Mouse (Mus musculus) liver, embryonic 11.5 days (tissue): Measurements from ENCODE around the gene Clec10a. TPM values are rescaled to one million over a fixed set of nuclear protein-coding genes. Genes with fewer than 3 reads are reported as not detected.
"Not testable (repeated sequence)": the region's sequence is repeated elsewhere in the genome, so short reads cannot be mapped to it uniquely, and the experiment has no call there.

ENCODE experiments used
- ATAC-seq: fragments of 200-750 bp; cut with Nextera tagmentation; replicated peaks from 2 replicates; pipeline ENCODE4 v1.8.0; 2017; ENCODE audit warnings: moderate number of reproducible peaks, mild to moderate bottlenecking, moderate TSS enrichment, moderate library complexity; ENCODE audit not compliant: low FRiP score
- DNase-seq: peaks from one replicate; pipeline ENCODE4 v3.0.0-alpha.2; 2017; ENCODE audit warnings: low spot score
- H3K27ac ChIP-seq: fragments of 300-500 bp; sonication (generic); 2 replicates; pipeline ENCODE4 v1.5.1; 2014; ENCODE audit warnings: mild to moderate bottlenecking, low read depth, low read length, control low read depth
- H3K27me3 ChIP-seq: fragments of 300-500 bp; sonication (generic); replicated peaks from 2 replicates; pipeline ENCODE4 v1.6.1; 2014; ENCODE audit warnings: low read length, mixed read lengths; ENCODE audit not compliant: control insufficient read depth, insufficient read depth
- H3K36me3 ChIP-seq: fragments of 300-500 bp; sonication (generic); 2 replicates; pipeline ENCODE4 v1.6.1; 2014; ENCODE audit warnings: mild to moderate bottlenecking, low read length, moderate library complexity, mixed read lengths; ENCODE audit not compliant: control insufficient read depth, insufficient read depth
- H3K4me1 ChIP-seq: fragments of 300-500 bp; sonication (generic); replicated peaks from 2 replicates; pipeline ENCODE4 v1.6.1; 2014; ENCODE audit warnings: low read length, mixed read lengths; ENCODE audit not compliant: control insufficient read depth, insufficient read depth
- H3K4me2 ChIP-seq: fragments of 300-500 bp; sonication (generic); 2 replicates; pipeline ENCODE4 v1.6.1; 2014; ENCODE audit warnings: mild to moderate bottlenecking, control low read depth, moderate library complexity
- H3K4me3 ChIP-seq: fragments of 300-500 bp; sonication (generic); 2 replicates; pipeline ENCODE4 v1.5.1; 2014; ENCODE audit warnings: low read depth, low read length, control low read depth
- H3K9ac ChIP-seq: fragments of 300-500 bp; sonication (generic); 2 replicates; pipeline ENCODE4 v1.6.1; 2014; ENCODE audit warnings: low read depth, low read length, control low read depth
- H3K9me3 ChIP-seq: fragments of 300-500 bp; sonication (generic); 2 replicates; pipeline ENCODE4 v1.6.1; 2016; ENCODE audit warnings: low read length, inconsistent platforms, mixed read lengths; ENCODE audit not compliant: control insufficient read depth
- WGBS: fragments of 180-500 bp; shearing (Covaris S2); extraction: QIAGEN DNeasy Blood & Tissue Kit; methylation state at CpG from one replicate; pipeline ENCODE4 v1.1.7; 2014; 5-methylcytosine and 5-hydroxymethylcytosine counted together
- polyA plus RNA-seq: library from polyadenylated mRNA; unstranded; fragments of >200 nt; fragmentation: Nextera tagmentation; extraction: Ambion mirVana; gene quantifications from 2 replicates; pipeline ENCODE4 v1.2.1, GENCODE M21; 2014

Gene Clec10a
- polyA plus RNA-seq, 1 experiment from 2014 or later, result 0.41 TPM

- ATAC-seq (no peak), DNase-seq (no peak)
- 58% methylated on average over 3 of the region's 3 CpGs for WGBS
- H3K36me3 ChIP-seq, result no peaks in the 10 kb centered on the region
- H3K9me3 ChIP-seq, result no peaks in the 10 kb centered on the region
- no peak overlapping the region for H3K9ac ChIP-seq
- no peaks in the 10 kb centered on the region for H3K27me3 ChIP-seq
- H3K4me1 ChIP-seq, result no peaks in the 10 kb centered on the region
- no peak overlapping the region for H3K4me3 ChIP-seq
- no peak overlapping the region for H3K27ac ChIP-seq
- no peak overlapping the region for H3K4me2 ChIP-seq
Observed at GRCm38 (mm10) chr11:70151072-70151471, 4.9 kb upstream of the Clec10a start.

- Histone ChIP-seq H3K4me1 (no peaks in the 10 kb centered on the region), H3K4me2 (no peak overlapping the region), H3K27ac (no peak overlapping the region), H3K4me3 (no peak overlapping the region), H3K9me3 (no peaks in the 10 kb centered on the region), H3K36me3 (no peaks in the 10 kb centered on the region), H3K9ac (no peak overlapping the region), H3K27me3 (no peaks in the 10 kb centered on the region)
- ATAC-seq (no peak), DNase-seq (no peak)
- WGBS, result 23% methylated on average over 3 of the region's 3 CpGs
Observed at GRCm38 (mm10) chr11:70162336-70162735, 6.3 kb downstream of the Clec10a start.

GRCm38 (mm10) chr11:70165972-70166921 is 10.2 kb downstream of the Clec10a start:
- ATAC-seq (no peak), DNase-seq (no peak)
- Histone ChIP-seq H3K4me1 (no peaks in the 10 kb centered on the region), H3K4me2 (no peak overlapping the region), H3K27ac (no peak overlapping the region), H3K9ac (no peak overlapping the region), H3K4me3 (no peak overlapping the region), H3K27me3 (no peaks in the 10 kb centered on the region), H3K36me3 (no peaks in the 10 kb centered on the region), H3K9me3 (no peaks in the 10 kb centered on the region)
- 56% methylated on average over 16 of the region's 16 CpGs for WGBS

GRCm38 (mm10) chr11:70168136-70168535 is 12.1 kb downstream of the Clec10a start:
- Histone ChIP-seq H3K36me3 (no peaks in the 10 kb centered on the region), H3K27me3 (no peaks in the 10 kb centered on the region), H3K4me3 (no peak overlapping the region), H3K9ac (no peak overlapping the region), H3K4me1 (no peaks in the 10 kb centered on the region), H3K9me3 (no peaks in the 10 kb centered on the region), H3K4me2 (no peak overlapping the region), H3K27ac (no peak overlapping the region)
- DNase-seq, result no peak
- WGBS, result 57% methylated on average over 7 of the region's 7 CpGs
- ATAC-seq, result no peak

GRCm38 (mm10) chr11:70169471-70169870 is 13.5 kb downstream of the Clec10a start:
- WGBS, result 86% methylated on average over 7 of the region's 7 CpGs
- not testable (repeated sequence) for H3K36me3 ChIP-seq, H3K9ac ChIP-seq, H3K9me3 ChIP-seq, H3K27me3 ChIP-seq, H3K4me1 ChIP-seq, ATAC-seq, DNase-seq, H3K27ac ChIP-seq, H3K4me2 ChIP-seq, H3K4me3 ChIP-seq

GRCm38 (mm10) chr11:70170291-70170690 is 14.3 kb downstream of the Clec10a start:
- Histone ChIP-seq H3K9ac (no peak overlapping the region), H3K4me1 (no peaks in the 10 kb centered on the region), H3K27me3 (no peaks in the 10 kb centered on the region), H3K27ac (no peak overlapping the region), H3K4me2 (no peak overlapping the region), H3K36me3 (no peaks in the 10 kb centered on the region), H3K4me3 (no peak overlapping the region), H3K9me3 (no peaks in the 10 kb centered on the region)
- no peak for ATAC-seq
- no peak for DNase-seq
- WGBS, result 75% methylated on average over 7 of the region's 7 CpGs

- 75% methylated on average over 7 of the region's 7 CpGs for WGBS
- DNase-seq, result no peak
- Histone ChIP-seq H3K4me3 (no peak overlapping the region), H3K27me3 (no peaks in the 10 kb centered on the region), H3K4me1 (no peaks in the 10 kb centered on the region), H3K4me2 (no peak overlapping the region), H3K27ac (no peak overlapping the region), H3K36me3 (no peaks in the 10 kb centered on the region), H3K9ac (no peak overlapping the region), H3K9me3 (no peaks in the 10 kb centered on the region)
- no peak for ATAC-seq
Observed at GRCm38 (mm10) chr11:70171181-70171580, 15.2 kb downstream of the Clec10a start.

GRCm38 (mm10) chr11:70171847-70172246 is 15.8 kb downstream of the Clec10a start:
- H3K9ac ChIP-seq, result no peak overlapping the region
- H3K27me3 ChIP-seq, result no peaks in the 10 kb centered on the region
- no peak for DNase-seq
- H3K27ac ChIP-seq, result no peak overlapping the region
- no peaks in the 10 kb centered on the region for H3K4me1 ChIP-seq
- H3K4me3 ChIP-seq, result no peak overlapping the region
- 41% methylated on average over 3 of the region's 3 CpGs for WGBS
- no peak for ATAC-seq
- no peaks in the 10 kb centered on the region for H3K9me3 ChIP-seq
- H3K4me2 ChIP-seq, result no peak overlapping the region
- H3K36me3 ChIP-seq, result no peaks in the 10 kb centered on the region

- Histone ChIP-seq H3K4me3 (no peak overlapping the region), H3K4me2 (no peak overlapping the region), H3K9ac (no peak overlapping the region), H3K9me3 (no peaks in the 10 kb centered on the region), H3K27me3 (no peaks in the 10 kb centered on the region), H3K36me3 (no peaks in the 10 kb centered on the region), H3K27ac (no peak overlapping the region), H3K4me1 (no peaks in the 10 kb centered on the region)
- no peak for DNase-seq
- 55% methylated on average over 5 of the region's 5 CpGs for WGBS
- no peak for ATAC-seq
Observed at GRCm38 (mm10) chr11:70172298-70172697, 16.3 kb downstream of the Clec10a start.
